Mouse (Mus musculus) neural tube, embryonic 11.5 days (tissue): ENCODE data around the gene Cfap69. TPM values are rescaled to one million over a fixed set of nuclear protein-coding genes. Genes with fewer than 3 reads are reported as not detected.
A peak's percentile ranks its signal among the peaks of the same experiment; 100 is the strongest.

Experiments used
- ATAC-seq: fragments of 200-750 bp; cut with Nextera tagmentation; 2 replicates; pipeline ENCODE4 v1.8.0; 2017; ENCODE audit warnings: moderate number of reproducible peaks, mild to moderate bottlenecking, moderate TSS enrichment, moderate library complexity; ENCODE audit not compliant: insufficient read depth, low FRiP score, low TSS enrichment
- DNase-seq: peaks from one replicate; pipeline ENCODE4 v3.0.0-alpha.2; 2015; ENCODE audit warnings: low spot score
- H3K27ac ChIP-seq: fragments of 300-500 bp; sonication (generic); 2 replicates; pipeline ENCODE4 v1.5.1; 2014; ENCODE audit warnings: low read depth, mild to moderate bottlenecking, low read length
- H3K27me3 ChIP-seq: fragments of 300-500 bp; sonication (generic); 2 replicates; pipeline ENCODE4 v1.6.1; 2014; ENCODE audit warnings: mild to moderate bottlenecking, low read length, mixed read lengths; ENCODE audit not compliant: control insufficient read depth, insufficient read depth
- H3K36me3 ChIP-seq: fragments of 300-500 bp; sonication (generic); 2 replicates; pipeline ENCODE4 v1.6.1; 2014; ENCODE audit warnings: mild to moderate bottlenecking, low read length, moderate library complexity, mixed read lengths; ENCODE audit not compliant: control insufficient read depth, insufficient read depth
- H3K4me1 ChIP-seq: fragments of 300-500 bp; sonication (generic); 2 replicates; pipeline ENCODE4 v1.6.1; 2014; ENCODE audit warnings: low read length, mixed read lengths; ENCODE audit not compliant: control insufficient read depth, insufficient read depth
- H3K4me2 ChIP-seq: fragments of 300-500 bp; sonication (generic); 2 replicates; pipeline ENCODE4 v1.6.1; 2014; ENCODE audit warnings: low read depth, mild to moderate bottlenecking, moderate library complexity
- H3K4me3 ChIP-seq: fragments of 300-500 bp; sonication (generic); 2 replicates; pipeline ENCODE4 v1.5.1; 2014; ENCODE audit warnings: low read depth, low read length
- H3K9ac ChIP-seq: fragments of 300-500 bp; sonication (generic); 2 replicates; pipeline ENCODE4 v1.6.1; 2014; ENCODE audit warnings: mild to moderate bottlenecking, low read length
- H3K9me3 ChIP-seq: fragments of 300-500 bp; sonication (generic); 2 replicates; pipeline ENCODE4 v1.6.1; 2016; ENCODE audit warnings: low read length; ENCODE audit not compliant: control insufficient read depth
- WGBS: fragments of 180-500 bp; shearing (Covaris S2); extraction: QIAGEN DNeasy Blood & Tissue Kit; methylation state at CpG from one replicate; pipeline ENCODE4 v1.1.7; 2014; 5-methylcytosine and 5-hydroxymethylcytosine counted together
- polyA plus RNA-seq: library from polyadenylated mRNA; unstranded; fragments of >200 nt; fragmentation: Nextera tagmentation; extraction: Ambion mirVana; gene quantifications from 2 replicates; pipeline ENCODE4 v1.2.1, GENCODE M21; 2014

Gene Cfap69
- 5.1 and 5.6 TPM in 2 replicates for polyA plus RNA-seq

DNA sequence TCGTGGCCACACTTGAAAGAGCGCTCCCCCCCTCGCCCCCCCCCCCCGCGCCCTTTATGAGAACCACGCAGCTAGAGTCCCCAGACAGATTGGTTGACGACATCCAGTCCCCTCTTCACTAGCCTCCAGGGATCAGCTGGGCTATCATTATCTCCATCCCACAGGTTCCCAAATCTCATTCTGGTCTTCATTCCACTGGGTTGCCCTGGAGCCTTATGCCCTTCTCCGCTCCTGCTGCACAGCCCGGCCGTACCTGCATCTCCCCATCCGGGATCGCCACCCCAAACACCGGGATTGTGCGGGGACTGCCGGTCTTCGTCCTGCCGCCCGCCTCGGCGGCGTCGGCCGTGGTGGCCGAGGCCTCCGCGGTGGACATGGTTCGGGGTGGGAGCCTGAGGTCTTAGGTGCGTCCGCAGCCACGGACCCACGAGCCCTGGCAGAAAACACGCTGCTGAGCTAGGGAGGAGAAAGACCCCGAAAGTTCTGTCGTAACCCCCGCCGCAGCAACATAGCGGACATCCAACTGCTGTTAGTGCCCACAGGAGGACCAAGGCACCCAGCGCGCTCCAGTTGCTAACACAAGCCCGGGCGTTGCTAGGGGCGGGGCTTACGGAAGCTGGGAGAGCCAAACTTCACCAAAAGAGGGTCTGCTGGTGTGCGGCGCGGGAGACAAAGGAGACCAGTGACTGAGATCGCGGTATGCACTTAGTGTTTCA lies at the start of gene Cfap69:
Gene Cfap69 (minus strand): TSS at position 585 of the 716 bp plus-strand sequence.
- WGBS: under 1% methylated on average over 45 of the region's 48 CpGs
- peak within 1 kb of the TSS; percentile 66 for H3K9ac ChIP-seq
- no peak within 1 kb of the TSS for H3K27ac ChIP-seq
- H3K27me3 ChIP-seq: no peaks in the 10 kb centered on the region
- peak within 1 kb of the TSS; percentile 66 for H3K4me3 ChIP-seq
- DNase-seq (peak; percentile 95), ATAC-seq (peak; percentile 96)
- 0 out of 2 replicates have a peak, but pooled peaks cover 4% of the 10 kb centered on the region for H3K4me1 ChIP-seq
- H3K36me3 ChIP-seq: no peaks in the 10 kb centered on the region
- H3K9me3 ChIP-seq: no peaks in the 10 kb centered on the region
- H3K4me2 ChIP-seq: peak within 1 kb of the TSS; percentile 91

DNA sequence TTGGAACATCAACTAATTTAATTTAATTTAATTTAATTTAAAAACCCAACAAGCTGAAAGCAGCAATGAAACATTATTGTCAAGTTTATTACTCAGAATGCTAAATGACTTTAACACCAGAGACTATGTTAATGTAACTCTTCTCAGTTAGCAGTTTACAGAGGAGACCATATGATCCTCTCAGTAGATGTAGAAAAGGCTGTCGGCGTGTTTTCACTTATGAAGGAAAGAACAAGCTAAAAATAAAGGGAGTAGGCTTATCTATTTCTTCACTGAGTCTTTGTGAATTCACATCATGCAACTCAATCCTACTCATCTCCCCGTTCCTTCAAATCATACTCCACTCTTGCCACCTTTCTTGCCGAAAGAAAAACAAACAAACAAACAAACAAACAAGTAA lies 47.0 kb upstream of the Cfap69 start:
- Histone ChIP-seq H3K9me3 (no peaks in the 10 kb centered on the region), H3K27me3 (no peaks in the 10 kb centered on the region), H3K4me3 (no peak overlapping the region), H3K36me3 (no peaks in the 10 kb centered on the region), H3K4me2 (no peak overlapping the region), H3K27ac (no peak overlapping the region), H3K9ac (no peak overlapping the region), H3K4me1 (no peaks in the 10 kb centered on the region)
- 90% methylated on average over 4 of the region's 4 CpGs for WGBS
- ATAC-seq (no peak), DNase-seq (no peak)

DNA sequence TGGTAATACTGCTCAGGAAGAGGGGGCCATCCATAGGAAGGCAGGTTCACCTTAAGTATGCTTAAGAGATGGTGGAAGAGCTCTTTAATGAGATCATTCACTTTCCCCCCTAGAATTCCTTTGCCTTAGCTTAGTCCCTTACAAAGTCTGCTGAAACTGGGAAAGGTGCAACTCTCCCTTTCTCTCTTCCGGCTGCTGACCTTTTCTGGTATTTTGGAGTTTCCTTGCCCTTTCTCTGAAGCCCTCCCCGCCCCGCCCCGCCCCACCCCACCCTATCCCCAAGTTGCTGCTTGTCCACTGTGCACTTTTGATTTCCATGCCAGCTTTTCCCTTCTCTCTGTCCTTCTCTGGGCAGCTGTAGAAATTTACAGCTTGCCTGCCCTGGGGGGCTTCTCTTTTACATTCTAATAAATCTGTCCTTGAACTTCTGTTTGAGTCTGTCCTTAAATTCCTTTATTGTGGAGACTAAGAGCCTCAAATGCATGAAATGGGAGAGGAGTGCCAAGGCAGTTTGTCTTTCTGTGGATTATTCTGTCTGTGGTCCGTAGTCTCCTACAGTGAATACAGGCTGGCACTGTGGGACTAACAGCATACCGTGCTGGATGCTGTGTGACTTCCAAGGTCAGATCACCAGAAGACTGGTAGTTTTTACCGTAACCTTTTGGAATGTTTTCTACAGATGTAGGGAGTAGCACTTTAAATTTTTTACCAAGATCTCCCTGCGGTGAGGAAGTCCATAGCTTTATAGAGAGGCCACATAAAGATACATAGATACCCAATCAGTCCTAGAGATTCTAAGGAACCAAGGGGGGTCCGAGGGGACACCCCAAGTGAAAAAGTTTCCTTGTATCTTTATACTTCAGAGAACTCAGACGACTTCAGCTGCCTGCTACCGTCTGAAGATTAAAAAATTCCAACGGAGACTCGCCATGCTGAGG lies 43.6 kb upstream of the Cfap69 start:
- H3K9me3 ChIP-seq: no peaks in the 10 kb centered on the region
- no peak; the same call in 1 of the 2 replicates for ATAC-seq
- H3K4me1 ChIP-seq: no peaks in the 10 kb centered on the region
- DNase-seq: no peak
- no peak overlapping the region for H3K9ac ChIP-seq
- 59% methylated on average over 13 of the region's 13 CpGs for WGBS
- H3K27me3 ChIP-seq: no peaks in the 10 kb centered on the region
- H3K36me3 ChIP-seq: no peaks in the 10 kb centered on the region
- no peak overlapping the region for H3K4me2 ChIP-seq
- no peak overlapping the region for H3K4me3 ChIP-seq
- H3K27ac ChIP-seq: no peak overlapping the region

DNA sequence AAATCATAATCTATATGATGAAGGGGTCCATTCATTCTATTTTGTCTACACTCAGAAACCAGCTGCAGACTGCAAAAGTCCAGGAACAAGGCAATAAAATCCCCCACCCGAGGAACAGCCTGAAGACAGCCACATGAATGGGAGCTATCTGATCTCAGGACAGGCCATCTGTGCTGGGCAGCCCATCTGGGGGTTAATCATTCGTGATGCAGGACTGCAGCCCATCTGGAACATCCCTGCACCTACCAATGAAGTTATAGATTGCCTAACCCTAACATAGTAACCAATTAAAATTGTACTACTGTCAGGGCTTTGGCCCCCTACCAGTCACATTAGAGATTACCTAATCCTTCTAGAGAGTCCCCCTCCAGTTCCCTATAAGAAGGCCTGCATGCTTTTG lies 41.0 kb upstream of the Cfap69 start:
- no peaks in the 10 kb centered on the region for H3K4me1 ChIP-seq
- H3K9ac ChIP-seq: no peak overlapping the region
- H3K27me3 ChIP-seq: no peaks in the 10 kb centered on the region
- DNase-seq (no peak), ATAC-seq (no peak)
- H3K9me3 ChIP-seq: no peaks in the 10 kb centered on the region
- WGBS: 23% methylated on average over 2 of the region's 2 CpGs
- H3K4me3 ChIP-seq: no peak overlapping the region
- no peak overlapping the region for H3K27ac ChIP-seq
- H3K4me2 ChIP-seq: no peak overlapping the region
- H3K36me3 ChIP-seq: no peaks in the 10 kb centered on the region

DNA sequence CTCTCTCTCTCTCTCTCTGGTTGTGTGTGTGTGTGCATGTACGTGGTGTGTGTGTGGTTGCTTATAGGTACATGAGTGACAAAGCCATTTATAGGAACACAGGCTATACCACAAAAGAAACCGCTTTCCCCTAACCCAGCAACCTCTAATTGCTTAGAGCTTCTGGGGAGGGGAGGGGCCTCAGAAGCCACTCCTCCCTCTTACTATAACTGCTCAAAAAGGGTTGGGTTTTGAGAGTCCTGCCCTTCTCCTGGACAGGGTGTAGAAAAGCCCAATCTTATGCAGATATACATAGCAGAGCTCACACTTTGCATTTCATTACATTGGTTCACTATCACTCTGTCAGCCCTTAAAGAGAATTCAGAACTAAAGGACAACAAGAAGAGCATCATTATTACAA lies 36.3 kb upstream of the Cfap69 start:
- Histone ChIP-seq H3K4me2 (no peak overlapping the region), H3K4me3 (no peak overlapping the region), H3K9me3 (no peaks in the 10 kb centered on the region), H3K27ac (no peak overlapping the region), H3K4me1 (no peaks in the 10 kb centered on the region), H3K27me3 (no peaks in the 10 kb centered on the region), H3K36me3 (no peaks in the 10 kb centered on the region), H3K9ac (no peak overlapping the region)
- WGBS: 85% methylated on average over 2 of the region's 2 CpGs
- ATAC-seq (no peak), DNase-seq (no peak)

DNA sequence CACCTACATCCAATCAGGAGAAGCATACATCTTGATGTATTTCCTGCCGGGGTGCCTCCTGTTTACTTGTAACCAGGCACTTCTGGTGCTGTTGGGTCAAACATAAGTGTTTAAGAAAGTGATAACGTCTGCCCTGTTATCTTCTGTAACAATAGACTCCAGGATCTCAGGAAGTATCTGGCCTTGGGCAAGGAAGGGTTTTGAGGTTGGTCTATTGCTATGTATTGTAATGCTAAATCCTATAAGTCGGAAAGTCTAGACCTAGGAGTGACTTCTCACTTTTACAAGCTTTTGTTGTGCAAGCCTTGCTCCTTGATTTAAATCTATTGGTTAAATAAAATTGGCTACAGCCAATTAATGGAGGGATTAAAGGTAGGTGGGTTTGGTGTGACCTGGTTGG lies 34.8 kb upstream of the Cfap69 start:
- H3K9me3 ChIP-seq: no peaks in the 10 kb centered on the region
- 72% methylated on average over 3 of the region's 3 CpGs for WGBS
- ATAC-seq: no peak

DNA sequence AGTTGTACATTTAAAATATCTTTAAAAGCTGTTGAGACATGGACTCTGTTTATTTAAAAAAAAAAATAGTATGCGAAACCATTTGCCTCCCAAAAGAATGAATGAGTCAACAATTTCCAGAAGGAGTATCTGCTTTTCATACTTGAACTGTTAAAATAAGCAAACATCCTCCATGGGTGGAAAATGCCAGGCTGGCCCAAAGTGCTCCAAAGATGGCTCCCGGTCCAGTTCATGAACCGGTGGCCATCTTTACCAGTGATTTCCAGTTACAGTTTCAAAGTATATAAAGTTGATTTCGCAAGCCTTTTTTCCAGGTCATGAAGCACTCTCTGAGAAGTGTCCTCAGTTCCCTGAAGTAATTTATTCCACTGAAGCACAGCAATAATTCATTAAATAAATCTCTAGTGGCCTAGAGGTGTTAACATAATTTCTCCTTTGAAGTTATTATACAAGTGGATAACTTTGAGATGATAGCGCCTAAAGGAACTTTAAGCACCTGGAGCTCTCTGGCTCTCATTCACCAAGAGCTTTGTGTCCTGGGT lies 31.4 kb upstream of the Cfap69 start:
- no peak overlapping the region for H3K27ac ChIP-seq
- no peak for DNase-seq
- 86% methylated on average over 5 of the region's 5 CpGs for whole genome bisulfite sequencing
- no peaks in the 10 kb centered on the region for H3K9me3 ChIP-seq
- H3K4me3 ChIP-seq: no peak overlapping the region
- H3K9ac ChIP-seq: no peak overlapping the region
- no peaks in the 10 kb centered on the region for H3K36me3 ChIP-seq
- ATAC-seq: no peak
- H3K27me3 ChIP-seq: 0 out of 2 replicates have a peak, but pooled peaks cover 3% of the 10 kb centered on the region
- H3K4me2 ChIP-seq: no peak overlapping the region
- no peaks in the 10 kb centered on the region for H3K4me1 ChIP-seq

More for the DNA sequence above, 34.8 kb upstream of the Cfap69 start:
- no peak overlapping the region for H3K4me2 ChIP-seq
- DNase-seq: no peak
- no peak overlapping the region for H3K9ac ChIP-seq
- no peaks in the 10 kb centered on the region for H3K4me1 ChIP-seq
- H3K27me3 ChIP-seq: no peaks in the 10 kb centered on the region
- no peak overlapping the region for H3K27ac ChIP-seq
- H3K36me3 ChIP-seq: no peaks in the 10 kb centered on the region
- H3K4me3 ChIP-seq: no peak overlapping the region

DNA sequence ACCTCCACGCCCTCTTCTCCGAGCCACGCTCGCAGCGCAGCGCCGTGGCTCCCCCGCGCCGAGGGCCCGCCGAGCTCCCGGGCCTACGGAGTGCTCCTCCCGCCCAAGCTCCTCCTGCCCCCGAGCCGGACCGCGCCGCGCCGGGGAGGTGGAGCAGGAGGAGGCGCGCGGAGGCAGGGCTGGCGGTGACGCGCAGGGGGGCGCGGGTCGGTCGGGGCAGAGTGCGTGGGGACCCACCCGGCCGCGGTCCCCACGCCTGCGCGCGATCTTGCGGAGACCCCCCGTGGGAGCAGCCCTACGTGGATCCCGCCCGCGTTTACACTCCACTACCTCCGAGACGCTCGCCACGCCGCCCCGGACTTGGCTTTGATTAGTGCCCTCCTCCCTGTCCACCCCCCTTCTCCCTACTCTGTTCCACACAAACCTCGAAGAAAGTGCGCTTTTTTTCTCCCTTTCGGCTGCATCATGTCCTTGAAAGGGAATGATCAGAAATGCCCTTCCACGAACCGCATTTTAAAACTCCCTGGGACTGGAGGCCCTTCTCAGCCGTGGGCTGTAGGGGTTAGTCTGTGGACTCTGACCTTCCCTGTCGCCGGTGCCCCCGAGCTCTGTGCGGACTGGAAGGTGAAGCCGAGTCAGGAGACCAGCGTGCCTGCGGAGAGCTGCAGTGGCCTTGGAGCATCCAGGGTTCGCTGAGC lies 30.1 kb upstream of the Cfap69 start, which contains the start of gene Steap2:
Gene Steap2 (minus strand): TSS at position 623 of the 698 bp plus-strand sequence.
- Histone ChIP-seq H3K4me3 (peak within 1 kb of the TSS; percentile 76), H3K4me1 (no peaks in the 10 kb centered on the region), H3K36me3 (no peaks in the 10 kb centered on the region), H3K4me2 (peak within 1 kb of the TSS; percentile 77), H3K27ac (no peak within 1 kb of the TSS), H3K9ac (peak within 1 kb of the TSS; percentile 85), H3K27me3 (0 out of 2 replicates have a peak, but pooled peaks cover 3% of the 10 kb centered on the region), H3K9me3 (no peaks in the 10 kb centered on the region)
- DNase-seq (peak; percentile 77), ATAC-seq (peak; percentile 87)
- WGBS: under 1% methylated on average over 41 of the region's 66 CpGs
